Mouse (Mus musculus): ENCODE measurements around the gene Clec4g.

DNA sequence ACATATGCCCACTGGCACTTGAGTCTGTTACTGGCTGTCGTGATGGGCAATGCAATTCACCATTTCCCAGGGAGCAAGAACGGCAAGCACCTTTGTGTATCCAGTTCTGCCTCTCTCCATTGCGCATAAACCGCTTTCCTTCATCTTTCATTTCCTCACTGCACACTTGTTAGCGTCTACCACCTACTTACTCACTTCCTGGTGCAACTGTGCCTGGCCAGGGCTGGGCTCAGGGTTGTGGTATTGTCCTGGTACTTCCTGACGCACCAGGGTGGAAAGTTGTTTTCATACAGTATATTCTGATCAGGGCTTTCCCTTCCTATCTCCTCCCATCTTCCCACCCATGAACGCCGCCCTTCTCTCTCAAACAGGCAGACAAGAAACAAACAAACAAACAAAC lies 59.6 kb downstream of the Clec4g start:
- TF ChIP-seq POLR2A (IDR thresholded peaks at IDR 0.05; ENCODE audit: insufficient read length, low read depth) (no peak), CEBPB (IDR thresholded peaks at IDR 0.05; ENCODE audit: insufficient read depth, poor library complexity, severe bottlenecking) (no peak), E2F4 (IDR thresholded peaks at IDR 0.05; ENCODE audit: insufficient read depth) (no peak), MYOG (IDR thresholded peaks at IDR 0.05; ENCODE audit: control insufficient read depth in 1 of 3, insufficient read depth in 1 of 3, insufficient read length in 2 of 3, low read depth in 2 of 3) (no peak), USF1 (IDR thresholded peaks at IDR 0.05; ENCODE audit: low read depth) (no peak)
